Mouse (Mus musculus) adrenal gland, adult 8-10 months (tissue): ENCODE measurements around the gene Zfand4. TPM values are rescaled to one million over a fixed set of nuclear protein-coding genes. Genes with fewer than 3 reads are reported as not detected.
"Not testable (repeated sequence)": the region's sequence is repeated elsewhere in the genome, so short reads cannot be mapped to it uniquely, and the experiment has no call there.

Experiments used
- DNase-seq: peaks from one replicate; pipeline ENCODE4 v3.0.0; 2022
- total RNA-seq, 4 experiments: library from RNA; stranded (reverse); gene quantifications; 2 replicates each; pipeline ENCODE4 v1.2.4; 2022

The Zfand4 gene
- total RNA-seq, 4 experiments from 2014 or later: 1.2 to 3.1 (median 2.4) TPM

DNA sequence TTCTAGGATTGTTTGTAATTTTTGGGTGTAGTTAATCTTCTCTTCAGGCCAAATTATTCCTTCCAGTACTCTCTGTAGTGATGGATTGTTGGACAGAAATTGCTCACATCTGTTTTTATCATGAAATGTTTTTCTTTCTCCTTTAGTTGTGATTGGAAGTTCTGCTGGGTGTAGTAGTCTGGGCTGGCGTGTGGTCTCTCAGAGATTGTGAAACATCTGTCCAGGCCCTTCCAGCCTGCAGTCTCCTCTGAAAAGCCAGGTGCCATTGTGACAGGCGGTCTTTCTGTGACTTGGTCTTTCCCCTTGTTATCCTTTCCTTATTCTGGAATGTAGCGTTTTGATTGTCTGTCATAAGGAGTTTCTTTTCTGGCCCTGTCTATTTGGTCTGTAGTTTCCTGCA, 55.2 kb downstream of the Zfand4 start:
- no peak for DNase-seq

DNA sequence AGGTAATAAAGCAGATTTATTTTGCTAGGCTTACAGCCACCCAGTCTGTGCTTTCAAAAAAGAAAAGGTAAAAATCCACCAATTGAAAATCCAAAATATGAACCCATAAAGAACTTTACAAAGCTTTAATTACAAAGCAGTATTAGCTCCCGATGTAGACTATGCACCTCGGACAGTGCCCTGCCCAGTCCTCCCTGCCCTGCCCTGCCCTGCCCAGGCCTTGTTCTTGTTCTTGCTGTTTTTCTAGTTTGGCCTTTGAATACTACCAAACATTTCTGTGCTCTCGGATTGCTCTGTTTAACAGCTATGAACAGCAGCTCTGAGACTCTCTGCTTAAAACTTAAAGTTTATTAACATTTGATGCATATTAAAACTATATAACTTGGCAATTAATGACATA, 62.6 kb downstream of the Zfand4 start:
- DNase-seq: no peak

- no peak for DNase-seq
Observed at GRCm38 (mm10) chr6:116331396-116331795, 67.4 kb downstream of the Zfand4 start.

DNA sequence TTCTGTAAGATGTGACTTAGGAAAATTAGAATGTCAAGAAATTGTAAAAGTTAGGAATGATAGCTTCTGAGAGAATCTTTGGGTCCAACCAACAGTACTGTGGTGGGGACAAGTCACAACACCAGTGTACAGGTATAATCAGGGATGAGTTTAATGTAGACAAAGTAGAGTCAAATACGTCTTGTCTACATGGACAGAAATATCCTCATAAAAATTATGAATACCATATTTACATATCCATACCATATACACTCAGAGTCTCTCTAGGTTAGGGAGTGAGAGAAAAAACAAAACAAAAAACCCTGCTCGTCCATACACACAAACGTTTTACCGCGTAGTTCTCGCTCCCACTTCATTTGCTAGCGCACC, 73.4 kb downstream of the Zfand4 start:
- no peak for DNase-seq

- peak; percentile 89 for DNase-seq
Observed at GRCm38 (mm10) chr6:116337835-116338501, 73.9 kb downstream of the Zfand4 start, which contains the start of gene March8. March8 (plus strand) TSS chr6:116338024.

DNA sequence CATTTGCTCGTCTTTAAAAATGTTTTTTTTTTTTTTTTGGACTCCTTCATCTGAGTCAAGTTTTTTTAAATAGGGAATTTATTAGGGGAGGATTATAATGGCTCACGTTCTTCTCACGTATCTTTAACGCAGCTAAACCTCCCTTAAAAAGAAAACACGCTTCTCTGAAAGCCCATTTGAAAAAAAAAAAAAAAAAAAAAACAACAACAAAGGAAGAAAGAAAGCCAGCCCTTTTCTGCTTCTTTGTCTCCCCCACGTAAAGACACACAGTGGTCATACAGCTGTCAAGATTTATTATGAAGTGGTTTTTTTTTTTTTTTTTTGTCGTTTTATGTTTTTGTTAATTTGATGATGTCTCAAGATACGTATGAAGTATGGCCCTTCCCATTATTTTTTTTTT, 74.5 kb downstream of the Zfand4 start:
- no peak for DNase-seq

DNA sequence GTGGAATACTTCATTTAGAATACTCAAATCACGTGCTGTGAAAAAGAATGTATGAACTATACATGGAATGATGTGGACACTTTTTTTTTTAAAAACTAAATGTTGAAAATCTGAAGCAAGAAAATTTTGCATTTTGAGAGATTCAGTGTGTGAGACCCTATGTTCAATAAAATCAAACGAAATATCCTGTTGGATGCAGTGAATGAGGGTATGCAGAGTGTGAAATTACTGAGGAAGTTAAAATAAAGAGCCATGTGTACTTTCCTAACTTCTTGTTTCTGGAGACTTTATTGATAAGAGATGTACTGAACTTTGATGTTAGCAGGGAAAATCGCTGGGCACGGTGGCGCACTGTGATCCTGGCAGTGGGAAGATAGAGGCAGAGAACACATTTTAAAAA, 75.1 kb downstream of the Zfand4 start:
- no peak for DNase-seq

- no peak for DNase-seq
Observed at GRCm38 (mm10) chr6:116340521-116340920, 76.5 kb downstream of the Zfand4 start.

DNA sequence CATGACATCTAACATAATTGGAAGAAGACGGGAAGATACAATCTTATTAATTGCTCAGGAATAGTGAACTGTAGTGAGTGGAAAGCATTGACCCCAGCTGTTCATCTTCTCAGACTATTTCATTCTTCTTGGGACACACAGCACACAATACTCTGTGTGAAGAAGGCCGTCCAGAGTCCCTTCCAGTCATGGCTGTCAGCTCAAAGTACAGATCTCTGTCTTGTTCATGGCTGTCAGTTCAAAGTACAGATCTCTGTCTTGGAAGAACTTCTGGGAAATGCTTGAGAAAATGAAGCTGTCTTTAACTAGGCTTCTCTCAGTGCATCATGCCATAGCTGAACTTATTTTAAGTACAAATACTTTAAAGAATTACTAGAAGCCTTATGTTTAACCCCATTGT, 83.9 kb downstream of the Zfand4 start:
- no peak for DNase-seq

DNA sequence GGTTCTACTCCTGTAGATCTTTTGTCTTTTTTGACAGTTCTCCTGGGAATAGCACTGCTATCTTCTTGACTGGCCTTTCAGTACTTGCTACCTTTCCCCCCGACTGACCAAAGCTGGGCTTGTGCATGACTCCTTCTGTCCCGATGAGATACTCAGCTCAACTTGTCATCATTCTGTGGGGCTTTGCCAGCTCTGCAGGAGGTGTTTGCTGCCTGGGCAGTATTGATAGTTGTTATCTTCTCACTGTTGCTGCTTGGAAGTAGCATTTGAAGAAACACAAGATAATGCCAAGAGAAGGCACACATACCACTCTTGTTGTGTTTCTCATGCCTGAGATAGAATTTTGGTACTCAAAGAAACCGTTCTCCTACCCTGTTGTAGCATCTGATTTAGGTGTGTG, 86.0 kb downstream of the Zfand4 start:
- DNase-seq: no peak

GRCm38 (mm10) chr6:116350643-116351042, 86.6 kb downstream of the Zfand4 start:
- no peak for DNase-seq

DNA sequence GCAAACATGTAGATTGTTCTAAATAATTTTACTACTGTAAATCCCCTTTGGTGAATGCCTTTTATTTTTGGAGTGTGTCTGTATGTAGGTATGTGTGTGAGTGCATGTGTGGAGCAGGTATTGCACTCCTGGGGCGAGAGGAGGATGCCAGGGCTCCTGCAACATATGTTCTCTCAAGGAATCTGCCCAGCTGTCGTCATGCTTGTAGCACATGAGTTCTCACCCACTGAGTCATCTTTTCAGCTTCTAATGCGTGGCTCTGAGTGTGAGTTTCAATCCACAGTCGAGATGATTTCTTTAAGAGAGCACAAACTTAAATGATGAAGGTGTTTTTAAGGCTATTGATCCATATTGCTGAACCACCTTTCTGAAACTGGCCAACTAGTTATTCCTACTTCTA, 87.5 kb downstream of the Zfand4 start:
- DNase-seq: no peak

DNA sequence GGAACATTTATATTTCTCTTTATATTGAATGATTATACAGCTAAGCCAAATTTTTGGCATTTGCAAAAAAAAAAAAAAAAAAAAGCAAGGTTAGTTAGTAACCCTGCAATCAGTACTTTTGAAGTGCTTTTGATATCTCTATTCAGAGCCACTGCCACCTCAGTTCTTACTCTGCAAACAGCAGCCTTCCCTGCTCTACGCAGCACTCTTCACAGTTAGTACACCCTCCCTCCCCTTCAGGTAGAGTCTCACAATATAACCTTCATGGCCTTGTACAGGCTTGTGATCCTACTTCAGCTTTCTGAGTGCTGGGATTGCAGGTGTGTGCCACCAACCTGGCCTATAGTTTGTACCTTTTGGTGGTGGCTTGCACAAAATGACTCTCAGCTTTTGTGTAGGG, 89.4 kb downstream of the Zfand4 start:
- DNase-seq: no peak

DNA sequence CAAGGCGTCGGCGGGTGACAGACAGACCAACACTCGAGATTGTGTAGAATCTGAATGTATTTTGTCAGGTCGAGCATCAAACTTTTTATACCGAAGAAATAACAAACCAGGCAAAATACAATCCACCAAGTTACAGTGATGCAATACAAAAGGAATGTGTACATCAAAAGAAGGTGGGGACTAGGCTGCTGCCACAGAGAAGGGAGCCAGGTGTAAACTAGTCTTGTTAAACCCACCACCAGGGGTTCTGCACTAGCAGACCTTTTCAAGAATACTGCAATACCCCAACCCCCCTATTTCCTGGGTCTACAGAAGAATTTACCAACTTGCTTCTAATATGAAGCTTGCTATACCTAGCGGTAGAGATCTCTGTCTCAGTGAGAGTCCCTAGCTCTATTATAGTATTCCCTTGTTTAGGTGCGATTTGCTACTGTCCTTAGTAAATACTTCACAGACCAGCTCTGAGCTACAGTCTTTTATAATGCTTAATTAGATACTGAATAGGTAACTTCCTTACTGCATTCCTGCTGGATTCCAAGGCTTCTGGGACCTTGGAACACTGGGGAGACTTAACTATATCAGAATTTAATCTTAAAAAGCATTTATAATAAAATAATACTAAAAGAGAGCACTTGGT, 92.4 kb downstream of the Zfand4 start:
- DNase-seq: not testable (repeated sequence)

- DNase-seq: no peak
Observed at GRCm38 (mm10) chr6:116356948-116357325, 92.9 kb downstream of the Zfand4 start.

- no peak for DNase-seq
Observed at GRCm38 (mm10) chr6:116358056-116358455, 94.0 kb downstream of the Zfand4 start.

- DNase-seq: no peak
Observed at GRCm38 (mm10) chr6:116359256-116359655, 95.2 kb downstream of the Zfand4 start.

GRCm38 (mm10) chr6:116361463-116361862, 97.4 kb downstream of the Zfand4 start:
- DNase-seq: no peak

- no peak for DNase-seq
Observed at GRCm38 (mm10) chr6:116361993-116362392, 98.0 kb downstream of the Zfand4 start.

DNA sequence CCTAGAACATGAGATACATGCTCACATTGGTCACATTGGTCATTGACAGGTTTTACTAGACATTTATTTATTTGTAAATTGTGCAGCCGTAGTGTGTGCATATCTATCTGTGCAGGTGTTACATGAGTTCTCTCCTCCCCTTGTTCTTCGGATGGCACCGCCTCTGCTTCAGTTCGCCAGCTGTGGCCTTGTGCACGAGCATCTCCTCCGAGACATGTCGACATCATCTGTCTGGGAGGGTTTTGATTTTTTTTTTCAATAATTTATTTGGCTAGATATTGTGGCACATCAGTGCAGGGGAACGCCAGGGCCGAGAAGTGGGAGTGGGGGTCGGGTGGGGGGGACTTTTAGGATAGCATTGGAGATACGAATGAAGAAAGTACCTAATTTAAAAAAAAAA, 103.9 kb downstream of the Zfand4 start:
- peak; percentile 21 for DNase-seq

DNA sequence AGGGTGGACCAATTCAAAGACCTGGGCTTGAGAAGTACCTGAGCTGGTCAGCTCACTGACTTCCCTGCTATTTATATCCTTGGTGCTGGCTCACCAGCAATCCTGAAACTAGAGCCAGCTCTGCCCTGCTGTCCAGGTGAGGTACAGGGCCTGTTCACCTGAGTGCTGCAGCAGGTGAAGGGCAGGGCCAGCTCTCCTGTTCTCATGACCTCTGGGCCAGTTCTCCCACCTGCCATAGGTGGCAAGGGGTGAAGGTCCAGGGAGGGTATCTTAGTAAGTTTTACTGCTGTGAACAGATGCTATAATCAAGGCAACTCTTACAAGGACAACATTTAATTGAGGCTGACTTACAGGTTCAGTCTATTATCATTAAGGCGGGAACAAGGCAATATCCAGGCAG, 105.8 kb downstream of the Zfand4 start:
- DNase-seq: no peak

GRCm38 (mm10) chr6:116370216-116370976, 106.4 kb downstream of the Zfand4 start:
- DNase-seq: no peak

DNA sequence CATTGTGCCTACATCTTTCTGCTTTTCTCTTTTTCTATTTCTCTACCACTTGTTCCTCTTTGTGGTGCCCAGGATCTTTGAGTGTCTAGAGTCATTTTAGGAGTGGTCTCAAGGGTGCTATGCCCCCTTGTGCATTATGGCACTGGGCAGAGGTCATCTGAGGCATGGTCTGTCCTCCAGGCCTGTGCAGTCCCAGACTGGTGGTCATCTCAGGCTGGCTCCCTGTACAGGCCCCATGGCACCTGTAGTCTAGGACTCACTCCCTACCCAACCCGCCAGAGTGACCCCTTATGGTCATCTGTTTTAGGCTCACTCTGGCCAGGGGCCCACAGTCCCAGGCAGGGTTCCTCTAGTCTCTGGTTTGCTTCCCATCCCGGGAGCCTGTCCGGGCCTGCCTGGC, 107.5 kb downstream of the Zfand4 start:
- DNase-seq: no peak

DNA sequence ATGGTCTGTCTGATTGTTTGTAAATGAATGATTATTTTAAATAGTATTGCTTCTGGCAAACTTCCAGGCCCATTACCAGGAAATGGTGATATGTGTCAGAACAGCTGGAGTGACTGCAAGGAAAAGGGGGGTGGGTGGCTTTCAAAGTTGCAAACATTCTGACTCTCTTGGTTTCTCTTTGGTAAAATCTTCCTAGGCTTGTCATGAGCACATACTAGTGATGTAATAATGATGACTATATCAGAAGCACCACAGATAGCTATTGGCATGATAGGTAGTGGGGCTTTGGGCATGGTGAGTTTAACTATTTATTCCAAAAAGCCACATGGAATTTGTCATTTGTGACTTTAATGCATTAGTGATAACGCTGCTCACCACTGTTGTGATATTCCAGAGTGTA, 110.1 kb downstream of the Zfand4 start:
- DNase-seq: no peak
